Comparison of ENCODE assay signal across 7 mouse cellular contexts in genomic region chr17:46327906-46328534, GRCm38 (mm10). TPM values are rescaled to one million over a fixed set of nuclear protein-coding genes. Genes with fewer than 3 reads are reported as not detected.
A peak's percentile ranks its signal among the peaks of the same experiment; 100 is the strongest.
DNase-seq lines count a peak whose midpoint lies in the region; ATAC-seq lines count a peak whose summit lies in the region.

Gene Abcc10, minus strand, starts transcription at chr17:46328352.

- no peaks in the 10 kb centered on the region for H3K4me1 ChIP-seq in intestine, embryonic 15.5 days (replicated peaks)
- H3K4me1 ChIP-seq in midbrain, embryonic 10.5 days, result peaks cover 21% of the 10 kb centered on the region

- intact Hi-C loops in gastrocnemius, postnatal 36 days (cut with DNase I), result loop anchor here (5.0 kb wide), 1 partner anchor 59 kb away; no protein-coding TSS in a partner anchor
- intact Hi-C loops in left cerebral cortex, postnatal 25 days (cut with DNase I), result loop anchor here (1.0 to 5.0 kb wide), 2 partner anchors 55 to 126 kb away; partner anchors contain the start of genes Polh, Xpo5 and Zfp318

- no peaks in the 10 kb centered on the region for H3K9me3 ChIP-seq in intestine, embryonic 15.5 days
- H3K9me3 ChIP-seq in midbrain, embryonic 10.5 days (replicated peaks), result no peaks in the 10 kb centered on the region

- peak; percentile 99 for DNase-seq in adrenal gland, adult 2 months
- peak; percentile 92 for DNase-seq in embryo, embryonic 11.5 days (ENCODE audit: low read depth, low spot score)
- DNase-seq in gastrocnemius, postnatal 36 days, result peak; percentile 93 to 94
- DNase-seq in left cerebral cortex, postnatal 25 days (ENCODE audit: low spot score in 2 of 2), result peak; percentile 90 to 98
- DNase-seq in midbrain, embryonic 10.5 days (ENCODE audit: low spot score), result peak; percentile 97
- peak; percentile 91 for DNase-seq in right cerebral cortex, postnatal 4 days

- no peaks in the 10 kb centered on the region for H3K36me3 ChIP-seq in intestine, embryonic 15.5 days
- peaks cover 17% of the 10 kb centered on the region for H3K36me3 ChIP-seq in midbrain, embryonic 10.5 days

- no peaks in the 10 kb centered on the region for H3K27me3 ChIP-seq in intestine, embryonic 15.5 days (replicated peaks)
- no peaks in the 10 kb centered on the region for H3K27me3 ChIP-seq in midbrain, embryonic 10.5 days (ENCODE audit: low read depth, poor library complexity, severe bottlenecking)

- H3K9ac ChIP-seq in intestine, embryonic 15.5 days, result peak within 1 kb of the TSS; percentile 80

- peak; percentile 99 for ATAC-seq in intestine, embryonic 15.5 days

- peak within 1 kb of the TSS; percentile 77 for H3K4me2 ChIP-seq in intestine, embryonic 15.5 days (replicated peaks)

- under 1% methylated on average over 40 of the region's 40 CpGs for WGBS in intestine, embryonic 15.5 days
- WGBS in midbrain, embryonic 10.5 days, result under 1% methylated on average over 40 of the region's 40 CpGs

- H3K27ac ChIP-seq in intestine, embryonic 15.5 days, result peak within 1 kb of the TSS; percentile 96
- H3K27ac ChIP-seq in midbrain, embryonic 10.5 days (replicated peaks), result peak within 1 kb of the TSS; percentile 88

- peak within 1 kb of the TSS; percentile 83 for H3K4me3 ChIP-seq in intestine, embryonic 15.5 days (replicated peaks)
- H3K4me3 ChIP-seq in midbrain, embryonic 10.5 days, result peak within 1 kb of the TSS; percentile 73

RNA-seq across cellular contexts. Expression of gene Abcc10, which starts in this region (rescaled TPM):
- 1 to 10 TPM; 7.3 to 7.4 TPM for total RNA-seq in adrenal gland, adult 2 months (2021)
- 35.4 and 36.4 TPM in 2 replicates for polyA plus RNA-seq in adrenal gland, adult 2 months (2012; rRNA removed)
- total RNA-seq in gastrocnemius, postnatal 36 days (2021), result 1 to 10 TPM; 2.2 to 2.5 TPM
- 6.3 and 7.4 TPM in 2 replicates for polyA plus RNA-seq in intestine, embryonic 15.5 days (2015; fragmentation: Nextera tagmentation; extraction: Ambion mirVana)
- 10 to 100 TPM in 1 of 2 experiments, 1 to 10 TPM in 1; 8.6 to 11.5 TPM for total RNA-seq in left cerebral cortex, postnatal 25 days (2021)
- 7.6 and 8.9 TPM in 2 replicates for polyA plus RNA-seq in midbrain, embryonic 10.5 days (2016; fragmentation: Nextera tagmentation; extraction: Ambion mirVana)

Comparison
In these comparisons a context has a peak if more than half of its experiments do, and no peak if none do; other contexts are left out.
1. Peak in every context shown above with its lines: DNase-seq, ATAC-seq, H3K4me3 ChIP-seq and H3K27ac ChIP-seq.